Mouse (Mus musculus) embryo, embryonic 11.5 days (tissue): ENCODE data around the gene Fank1.

ENCODE experiments used
- DNase-seq: peaks from one replicate; pipeline ENCODE4 v3.0.0-alpha.2; 2012; ENCODE audit warnings: low read depth, low spot score

The Fank1 gene

DNA sequence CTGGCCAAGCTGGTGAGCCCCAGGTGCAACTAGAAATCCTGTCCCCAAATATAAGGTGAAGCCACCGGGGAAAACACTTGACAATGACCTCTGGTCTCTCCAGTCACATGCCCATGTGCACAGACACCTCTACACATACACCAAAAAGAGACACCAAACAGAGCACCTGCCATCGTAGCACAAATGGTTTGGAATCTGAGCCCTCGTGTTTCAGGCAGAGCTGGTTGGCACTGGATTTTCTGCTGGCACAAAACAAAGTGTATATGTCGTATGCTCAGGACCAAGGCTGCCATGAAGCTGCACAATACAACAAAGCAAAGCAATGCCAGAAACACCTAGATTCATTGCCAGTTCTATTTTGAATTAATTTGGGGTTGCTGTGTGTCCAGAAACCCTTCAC, 8.6 kb upstream of the Fank1 start:
- DNase-seq: no peak

DNA sequence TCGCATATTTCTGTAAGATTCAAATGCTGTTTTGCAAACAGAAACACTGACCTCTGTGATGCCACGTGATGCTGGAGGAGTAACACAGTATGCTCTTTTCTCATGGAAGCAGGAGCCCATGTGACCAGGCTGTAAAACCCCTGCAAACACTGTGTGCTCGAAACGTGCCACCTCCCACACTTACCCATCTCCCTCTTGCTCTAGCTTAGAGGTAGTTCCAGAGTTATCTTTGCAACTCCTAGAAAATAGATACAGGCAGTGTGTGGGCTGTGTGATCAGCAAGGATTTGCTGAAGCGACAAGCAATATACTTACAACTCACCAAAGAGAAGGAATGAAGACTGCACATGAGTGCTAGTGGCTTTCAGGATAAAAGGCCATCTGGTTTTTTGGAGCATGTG, 8.1 kb upstream of the Fank1 start:
- no peak for DNase-seq

DNA sequence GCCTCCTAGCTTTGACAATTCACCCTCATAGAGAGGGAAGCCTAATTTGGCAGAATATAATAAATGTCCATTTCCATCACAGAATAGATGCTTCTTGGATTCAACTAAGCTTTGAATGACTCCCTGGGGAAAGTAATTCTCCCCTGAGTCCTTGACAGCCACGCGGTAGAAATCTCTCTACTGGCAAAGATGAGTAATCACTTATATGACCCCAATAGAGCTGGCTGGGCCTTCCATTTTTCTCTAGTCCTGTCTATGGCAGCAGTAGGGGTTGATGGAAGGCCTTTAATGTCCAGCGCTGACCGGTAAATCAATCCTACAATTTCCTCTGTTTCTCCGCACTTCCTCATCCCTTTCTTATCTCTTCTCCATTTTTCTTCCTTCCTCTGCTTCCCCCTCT, 1.5 kb upstream of the Fank1 start:
- no peak for DNase-seq

DNA sequence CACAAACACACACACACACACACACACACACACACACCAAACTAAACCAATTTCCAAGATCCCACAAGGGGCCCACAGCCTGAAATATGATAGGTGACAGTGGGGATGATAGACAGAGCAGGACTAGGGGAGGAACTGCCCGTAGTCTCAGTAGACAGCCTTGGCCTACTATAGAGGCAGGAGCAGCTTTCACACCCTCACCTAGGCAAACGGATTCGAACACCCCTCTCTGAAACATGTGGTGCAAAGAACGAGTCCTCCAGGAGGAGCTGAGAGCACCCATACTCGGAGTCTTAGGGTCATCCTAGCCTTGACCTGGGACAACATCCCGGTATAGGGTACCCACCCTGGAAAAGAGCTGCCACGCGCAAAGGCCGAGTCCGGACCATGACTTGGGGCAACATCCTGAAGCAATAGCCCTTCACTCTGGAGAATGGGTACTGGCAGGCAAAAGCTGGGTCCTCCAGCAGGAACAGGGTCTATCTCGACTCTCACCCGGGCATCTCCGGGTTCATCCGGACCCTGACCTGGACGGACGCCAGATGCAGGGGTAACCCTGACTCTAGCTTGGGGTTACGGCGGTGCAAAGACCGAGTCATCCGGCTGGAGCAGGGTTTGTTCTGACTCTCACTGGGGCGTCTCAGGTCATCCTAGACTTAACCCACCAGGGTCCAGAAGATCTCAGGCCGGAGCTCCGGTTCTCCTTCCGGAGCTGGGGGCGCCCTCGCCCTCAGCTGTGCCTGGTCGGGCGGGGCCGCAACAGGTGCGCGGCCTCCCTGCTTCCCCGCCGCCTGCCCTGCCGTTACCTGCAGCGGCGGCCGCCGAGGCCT, 650 bp upstream of the Fank1 start:
- DNase-seq: no peak

DNA sequence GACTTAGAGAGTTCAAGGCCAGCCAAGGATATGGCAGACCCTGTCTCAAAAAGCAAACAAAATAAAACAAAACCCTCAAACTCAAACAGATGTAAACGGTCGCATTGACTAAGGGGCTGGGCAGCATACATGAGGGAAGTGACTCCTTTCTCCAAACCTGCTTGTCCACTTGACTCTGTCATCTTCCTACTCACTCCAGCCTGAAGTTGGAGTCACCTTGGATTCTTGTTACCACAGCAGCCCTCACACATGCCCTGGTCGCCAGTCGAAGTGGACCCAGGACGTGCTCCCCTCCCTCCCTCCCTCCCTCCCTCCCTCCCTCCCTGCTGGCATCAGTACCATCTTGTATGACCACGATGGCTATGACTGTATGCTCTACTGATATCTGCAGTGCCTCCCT, 4.9 kb downstream of the Fank1 start:
- no peak for DNase-seq

DNA sequence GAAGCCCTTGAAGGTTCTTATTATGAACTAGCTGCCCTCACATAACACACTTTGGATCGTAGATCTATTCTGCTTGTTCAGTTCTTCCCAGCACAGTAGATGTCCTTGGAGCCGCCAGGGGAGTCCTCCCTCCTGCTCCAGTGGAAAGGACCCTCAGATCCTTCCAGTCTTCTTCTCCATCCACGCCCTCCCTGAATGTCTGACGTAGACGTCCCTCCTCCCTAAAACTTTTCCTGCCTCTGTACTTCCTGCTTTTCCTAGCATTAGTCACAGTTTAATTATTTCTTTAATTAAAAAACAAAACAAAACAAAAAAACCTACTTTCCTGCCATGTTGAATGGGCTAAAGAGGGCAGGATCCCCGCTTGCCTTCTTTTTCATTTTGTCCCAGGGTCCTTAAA, 5.3 kb downstream of the Fank1 start:
- no peak for DNase-seq

DNA sequence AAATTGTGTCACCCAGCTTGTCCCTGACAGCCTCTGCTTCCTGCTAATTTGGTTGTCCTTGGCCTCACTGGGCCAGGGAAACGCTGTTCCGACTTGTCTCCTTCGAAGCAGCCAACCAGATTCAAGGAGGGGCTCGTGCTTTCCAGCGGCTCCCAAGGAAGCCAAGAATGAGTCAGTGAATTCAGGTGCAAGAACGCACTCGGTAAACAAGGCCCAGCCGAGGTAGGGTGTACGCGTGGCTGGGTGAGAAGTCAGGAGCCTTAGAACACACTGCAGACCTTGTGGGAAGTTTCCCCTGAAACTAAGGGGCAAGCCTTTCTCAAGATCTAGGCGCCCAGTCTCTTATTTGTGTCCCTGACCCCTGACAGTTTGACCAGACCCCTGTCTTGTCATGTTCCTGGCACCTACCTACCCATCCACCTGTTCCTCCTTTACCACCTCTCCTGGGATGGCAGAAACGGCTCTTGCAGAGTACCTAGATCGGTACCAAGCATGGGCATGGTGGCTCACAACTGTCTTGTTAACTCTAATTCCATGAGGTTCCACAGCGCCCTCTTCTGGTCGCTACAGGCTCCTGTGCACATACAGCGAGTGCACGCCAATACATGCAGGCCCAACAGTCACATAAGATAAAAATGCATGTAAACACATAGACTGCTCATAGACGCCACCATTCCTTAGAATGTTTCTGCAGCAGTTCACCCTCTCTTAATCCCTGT, 6.2 kb downstream of the Fank1 start, which contains the start of gene Dhx32:
Gene Dhx32 (minus strand): TSS at position 10 of the 719 bp plus-strand sequence.
- peak; percentile 66 for DNase-seq

DNA sequence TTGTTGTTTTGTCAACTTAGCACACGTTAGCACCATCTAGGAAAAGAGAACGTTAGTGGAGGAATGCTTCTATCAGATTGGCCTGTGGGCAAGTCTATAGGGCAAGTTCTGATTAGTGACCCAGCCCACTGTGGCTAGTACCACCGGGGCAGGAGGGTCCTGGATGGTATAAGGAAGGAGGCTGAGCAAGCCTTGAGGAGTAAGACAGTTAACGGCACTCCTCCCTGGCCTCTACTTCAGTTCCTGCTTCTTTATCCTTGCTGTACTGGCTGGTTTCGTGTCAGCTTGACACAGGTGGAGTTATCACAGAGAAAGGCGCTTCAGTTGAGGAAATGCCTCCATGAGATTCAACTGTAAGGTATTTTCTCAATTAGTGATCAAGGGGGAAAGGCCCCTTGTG, 10.9 kb downstream of the Fank1 start:
- no peak for DNase-seq

DNA sequence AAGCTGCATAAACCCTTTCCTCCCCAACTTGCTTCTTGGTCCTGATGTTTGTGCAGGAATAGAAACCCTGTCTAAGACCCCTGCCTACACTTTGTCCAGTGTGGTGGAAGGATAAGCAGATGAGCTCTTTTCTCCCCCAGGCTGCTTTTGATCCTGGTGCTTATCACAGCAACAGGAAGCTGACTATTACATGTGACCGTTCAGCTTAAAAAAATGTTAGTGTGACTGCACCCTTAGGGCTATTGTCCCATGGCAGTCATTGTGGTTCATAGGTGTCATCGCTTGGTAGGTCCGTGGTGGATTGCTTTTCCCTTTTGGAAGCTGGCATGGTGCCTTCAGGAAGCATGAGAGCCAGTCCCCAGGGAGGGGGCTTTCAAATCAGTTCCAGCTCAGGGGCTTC, 11.5 kb downstream of the Fank1 start:
- DNase-seq: no peak

DNA sequence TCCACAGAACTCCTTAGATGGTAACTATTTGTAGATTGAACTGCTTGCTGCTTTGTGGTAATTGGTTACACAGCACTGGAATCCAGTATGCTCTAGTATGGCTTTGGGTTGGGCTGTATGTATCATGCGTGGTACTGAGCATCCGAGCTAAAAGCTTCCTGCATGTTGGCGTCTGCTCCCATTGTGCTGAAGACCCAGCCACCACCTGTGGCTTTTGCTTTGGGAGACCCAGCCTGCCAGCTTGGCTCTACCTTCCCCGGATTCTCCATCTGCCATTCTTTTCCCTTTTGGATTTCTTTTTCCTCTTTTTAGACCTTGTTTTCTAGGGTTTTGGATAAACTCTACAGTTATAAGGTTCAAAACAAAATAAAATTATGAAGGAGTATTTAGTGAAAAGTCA, 13.5 kb downstream of the Fank1 start:
- no peak for DNase-seq

DNA sequence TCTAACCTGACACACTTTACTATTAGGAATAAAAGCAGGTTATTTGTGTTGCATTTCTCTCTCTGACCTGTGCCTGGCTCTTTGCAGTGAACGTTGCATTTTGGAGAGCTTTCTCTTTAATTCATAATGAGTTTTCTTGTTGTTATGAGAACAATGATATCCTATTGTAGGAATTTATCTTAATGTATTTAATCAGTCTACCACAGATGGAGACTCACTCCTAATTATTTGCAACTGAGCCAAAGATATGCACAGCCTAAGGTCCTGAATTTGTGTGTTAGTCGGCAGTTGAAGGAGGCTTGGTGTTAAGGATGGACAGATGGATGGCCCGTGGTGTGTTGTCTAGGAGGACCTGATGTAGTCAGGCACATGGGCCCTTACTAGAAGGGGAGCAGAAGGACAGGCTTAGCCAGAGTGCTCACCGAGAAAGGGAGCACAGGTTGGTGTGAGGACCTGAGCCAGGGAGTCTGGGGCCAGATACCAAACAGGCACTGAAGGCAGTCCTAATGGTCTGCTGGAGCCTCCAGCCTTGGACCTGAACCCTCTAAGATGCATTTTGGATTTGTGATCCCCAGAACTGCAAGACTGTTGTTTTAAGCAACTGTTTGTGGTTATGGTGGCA, 14.1 kb downstream of the Fank1 start:
- DNase-seq: no peak

DNA sequence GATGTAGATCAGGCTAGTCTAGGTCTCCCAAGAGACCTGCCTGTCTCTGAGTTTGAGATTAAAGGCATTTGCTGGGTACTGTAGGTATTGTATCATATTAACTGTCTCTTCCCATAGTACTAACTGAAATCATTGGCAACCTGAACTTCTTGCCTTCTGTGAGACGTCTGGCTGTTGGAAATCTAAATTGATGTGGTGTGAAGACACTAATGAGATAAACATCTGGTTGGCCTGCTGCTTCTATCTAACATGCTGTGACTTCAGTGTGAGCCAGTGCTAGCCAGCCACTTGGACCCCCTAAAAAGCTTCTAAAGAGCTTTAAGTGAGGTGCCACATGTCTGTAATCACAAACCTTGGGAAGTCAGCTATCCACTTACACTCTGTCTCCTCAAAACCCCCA, 16.1 kb downstream of the Fank1 start:
- DNase-seq: no peak

DNA sequence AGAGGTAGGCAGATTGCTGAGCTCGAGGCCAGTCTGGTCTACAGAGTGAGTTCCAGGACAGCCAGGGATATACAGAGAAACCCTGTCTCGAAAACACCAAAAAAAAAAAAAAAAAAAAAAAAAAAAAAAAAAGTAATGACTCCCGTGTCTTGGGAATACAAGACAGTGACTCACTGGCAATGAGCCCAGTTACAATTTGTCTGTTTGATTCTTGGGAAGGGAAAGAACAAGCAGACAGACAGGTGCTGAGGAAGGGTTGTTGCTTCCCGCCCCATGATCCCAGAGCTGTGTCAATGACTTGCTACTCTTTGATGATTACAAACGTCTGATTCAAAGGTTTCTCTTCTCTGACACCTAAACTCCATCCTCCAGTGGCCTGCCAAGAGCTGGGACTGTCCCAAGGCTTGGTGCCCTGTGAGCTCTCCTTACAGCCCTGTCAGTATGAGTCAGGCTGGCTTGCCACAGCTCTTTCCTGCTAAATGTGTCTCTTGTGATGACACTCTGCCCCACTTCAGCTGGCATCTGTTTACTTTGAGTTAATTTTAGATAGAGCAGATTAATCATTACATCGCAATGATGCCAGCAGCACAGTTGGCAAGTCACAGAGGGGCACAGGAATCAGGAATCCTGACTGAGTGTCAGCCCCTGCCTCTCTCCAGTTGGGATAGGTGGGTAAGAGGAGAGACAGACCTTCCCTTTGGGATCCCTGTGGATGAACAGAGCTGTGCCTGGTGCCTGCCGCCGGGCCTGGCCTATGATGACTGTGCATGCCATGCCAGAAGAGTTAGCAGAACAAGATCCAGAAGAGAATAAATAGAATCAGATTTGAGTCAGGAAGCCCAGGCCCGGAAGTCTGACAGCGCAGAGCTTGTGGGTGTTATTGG, 16.8 kb downstream of the Fank1 start:
- DNase-seq: no peak

DNA sequence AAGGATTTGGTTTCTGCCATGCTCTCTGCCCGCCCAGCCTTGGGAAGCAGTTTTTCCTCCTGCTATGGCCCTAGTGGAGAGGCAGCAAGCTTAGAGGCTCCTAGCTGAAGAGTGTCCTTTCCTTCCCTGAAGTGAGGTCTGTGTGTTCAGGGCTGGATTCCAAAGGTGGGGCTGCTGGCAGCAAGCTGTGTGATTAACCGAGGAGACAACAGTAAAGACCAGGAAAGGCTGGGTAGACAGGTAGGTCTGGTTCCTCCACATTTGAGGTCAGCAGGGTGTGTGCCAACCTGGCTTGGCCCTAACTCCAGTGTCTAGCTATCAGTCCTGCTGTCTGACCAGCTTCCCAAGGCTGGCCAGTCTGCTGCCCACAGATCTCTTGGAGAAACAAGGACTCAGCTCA, 18.1 kb downstream of the Fank1 start:
- DNase-seq: no peak

DNA sequence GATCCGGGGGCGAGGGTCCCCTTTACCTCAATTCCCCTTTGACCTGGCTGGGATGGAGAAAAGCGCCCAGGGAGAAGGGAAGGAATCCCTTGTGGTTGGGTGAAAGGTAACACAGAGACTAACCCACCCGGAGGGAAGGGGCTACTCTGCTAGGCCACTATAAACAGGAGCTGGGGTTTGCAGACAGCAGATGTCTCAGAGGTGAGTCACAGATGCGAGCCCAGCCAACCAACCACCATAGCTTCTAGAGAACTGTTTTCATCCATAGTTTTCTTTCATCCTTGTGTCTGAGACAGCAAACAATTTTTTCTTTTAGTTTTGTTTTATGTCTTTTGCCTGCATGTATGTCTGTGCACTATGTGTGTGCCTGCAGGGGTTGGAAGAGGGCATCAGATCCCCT, 23.3 kb downstream of the Fank1 start:
- DNase-seq: no peak

DNA sequence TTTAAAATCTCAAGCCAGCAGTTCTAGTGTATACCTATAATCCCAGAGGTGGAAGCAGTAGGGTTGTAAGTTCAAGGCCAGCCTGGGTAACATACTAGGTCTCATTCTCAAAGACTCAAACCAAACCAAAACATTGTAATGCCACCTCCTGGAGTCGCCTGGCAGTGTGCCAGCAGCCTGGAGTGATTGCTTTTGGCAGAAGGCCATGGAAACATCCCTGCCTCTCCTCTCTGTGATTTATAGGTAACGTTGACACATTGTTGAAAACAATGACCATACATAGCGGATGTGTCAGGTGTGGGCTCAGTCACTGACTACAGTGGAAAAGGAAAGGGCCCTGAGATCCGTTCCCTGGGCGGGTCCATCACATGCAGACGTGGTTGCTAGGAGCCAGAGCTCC, 25.2 kb downstream of the Fank1 start:
- no peak for DNase-seq

DNA sequence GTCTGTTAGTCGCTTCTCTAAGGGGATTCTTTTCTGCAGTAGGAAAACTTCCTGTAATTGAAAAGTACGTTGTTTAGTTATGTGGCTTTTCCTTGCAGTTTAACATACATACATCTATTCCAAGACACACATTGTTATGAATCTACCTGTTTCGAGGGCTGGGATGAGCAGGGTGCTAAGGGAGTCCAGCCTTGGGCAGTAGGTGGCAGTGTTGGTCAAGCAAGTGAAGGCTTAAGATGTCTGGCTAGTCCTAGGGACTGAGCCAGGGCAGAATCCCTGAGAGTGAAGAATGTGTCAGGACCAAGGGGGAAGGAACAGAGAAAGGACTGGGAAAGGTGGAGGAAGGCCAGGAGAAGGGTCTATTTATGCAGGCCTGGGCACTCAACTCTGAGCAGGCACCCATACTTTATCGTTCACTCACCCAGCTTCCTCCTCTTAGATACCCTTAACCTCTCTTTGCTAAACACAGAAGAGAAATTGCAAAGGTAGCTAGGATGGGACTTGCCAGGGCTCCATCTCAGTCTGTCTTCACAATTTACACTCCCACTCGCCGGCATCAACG, 29.0 kb downstream of the Fank1 start:
- peak; percentile 59 for DNase-seq

DNA sequence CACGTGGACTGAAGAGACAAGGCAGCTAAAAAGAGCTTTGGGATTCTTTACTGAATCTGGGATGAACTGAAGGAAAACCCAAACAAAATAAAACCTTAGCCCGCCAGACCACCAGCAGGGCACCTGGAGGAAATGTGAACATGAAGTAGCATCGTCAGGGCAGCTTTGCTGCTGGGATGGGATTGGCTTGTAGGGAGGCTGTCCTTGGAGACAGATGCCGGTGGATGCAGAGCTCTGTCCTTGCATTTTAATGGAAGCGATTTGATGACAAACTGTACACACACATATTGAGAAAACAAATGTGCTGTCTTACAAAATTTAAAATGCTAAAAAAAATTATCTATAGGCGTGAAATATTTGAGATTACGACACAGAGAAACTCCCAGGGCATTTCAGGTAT, 36.3 kb downstream of the Fank1 start:
- no peak for DNase-seq

DNA sequence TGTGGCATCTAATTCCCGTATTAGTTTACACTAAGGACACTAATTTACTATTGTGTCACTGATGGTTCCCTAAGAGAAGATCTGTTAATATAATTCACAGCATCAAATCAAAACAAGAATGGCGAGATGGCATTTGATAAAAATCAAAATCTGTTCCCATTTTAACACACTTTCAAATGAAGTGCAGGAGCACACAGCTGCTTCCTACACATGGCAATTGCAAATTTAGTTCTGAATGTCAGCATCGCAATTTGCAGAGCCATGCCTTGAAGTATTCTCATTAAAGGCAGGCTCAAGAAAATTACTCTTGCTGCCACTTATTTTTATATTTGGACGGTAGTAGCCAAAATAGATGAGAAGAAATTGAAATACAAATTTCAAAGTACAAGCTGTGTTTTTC, 36.7 kb downstream of the Fank1 start:
- DNase-seq: no peak

DNA sequence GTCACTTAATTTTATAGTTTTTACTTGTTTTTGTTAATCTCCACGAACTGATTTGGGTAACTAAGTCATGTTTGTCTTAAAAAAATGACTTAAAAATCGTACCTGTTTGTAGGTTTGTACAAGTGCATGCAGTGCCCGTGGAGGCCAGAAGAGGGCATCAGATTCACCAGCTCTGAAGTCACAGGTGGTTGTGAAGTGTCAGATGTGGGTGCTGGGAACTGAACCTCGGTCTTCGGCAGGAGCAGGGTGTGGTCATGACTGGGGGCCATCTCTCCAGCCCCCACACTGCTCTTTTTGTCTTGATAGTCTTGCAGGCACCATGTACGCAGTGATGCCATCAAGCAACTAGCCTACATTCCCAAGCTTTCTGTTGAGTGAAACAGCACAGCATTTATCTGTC, 47.1 kb downstream of the Fank1 start:
- DNase-seq: no peak

DNA sequence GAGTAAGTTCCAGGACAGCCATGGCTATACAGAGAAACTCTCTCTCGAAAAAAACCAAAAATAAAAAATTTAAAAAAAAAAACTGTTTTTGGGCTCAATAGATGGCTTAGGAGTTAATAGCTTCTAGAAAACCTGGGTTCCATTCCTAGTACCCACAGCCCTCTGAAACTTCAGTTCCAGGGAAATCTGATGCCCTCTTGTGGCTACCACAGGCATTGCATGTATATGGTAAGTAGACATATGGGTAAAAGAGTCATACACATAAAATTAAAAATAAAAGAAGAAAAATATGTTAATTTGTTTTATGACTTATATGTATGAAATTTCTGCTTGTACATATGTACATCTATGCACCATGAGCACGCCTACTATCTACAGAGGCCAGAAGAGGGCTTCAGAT, 47.9 kb downstream of the Fank1 start:
- DNase-seq: no peak
